Mouse (Mus musculus) kidney, adult 8-10 months (tissue): Measurements from ENCODE around the gene S100pbp.

Experiments
- DNase-seq, 2 experiments: peaks; one replicate each; pipeline ENCODE4 v3.0.0; 2022

The S100pbp gene

DNA sequence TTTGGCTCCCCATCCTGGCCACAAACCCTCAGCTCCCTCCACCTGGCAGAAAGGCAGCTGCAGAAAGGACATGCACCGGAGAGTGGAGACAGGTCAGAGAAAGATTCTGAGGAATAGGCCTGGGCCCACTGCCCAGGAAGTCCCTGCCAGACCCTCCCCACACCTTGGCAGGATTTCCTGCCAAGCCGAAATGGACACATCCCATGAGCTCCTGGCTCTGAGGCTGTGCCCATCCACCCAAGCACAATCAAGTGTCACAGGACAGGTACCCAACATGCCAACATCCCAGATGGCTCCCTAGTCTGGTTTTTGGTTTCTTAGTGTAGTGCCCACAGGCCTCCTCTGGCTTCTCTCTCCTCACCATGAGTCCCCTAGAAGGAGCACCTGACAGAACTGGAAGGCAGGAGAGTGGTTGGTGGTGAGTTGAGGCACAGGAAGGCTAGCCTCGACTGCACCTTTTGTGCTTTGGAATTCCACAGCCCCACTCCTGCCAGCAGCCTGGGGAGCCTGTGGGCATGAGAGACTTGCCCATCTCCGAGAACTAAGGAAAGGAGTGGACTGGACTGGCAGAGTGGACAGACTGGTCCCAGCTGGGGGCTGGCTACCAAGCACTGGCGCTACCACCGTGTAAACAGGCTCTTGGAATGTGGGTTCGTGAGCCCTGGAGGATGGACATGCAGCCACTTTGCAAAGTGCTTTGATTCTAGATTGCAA, 31.0 kb upstream of the S100pbp start:
- DNase-seq, result no peak

GRCm38 (mm10) chr4:129219198-129219597, 29.7 kb upstream of the S100pbp start:
- DNase-seq, result no peak

GRCm38 (mm10) chr4:129218569-129219175, 29.1 kb upstream of the S100pbp start:
- no peak for DNase-seq

GRCm38 (mm10) chr4:129212486-129212885, 23.0 kb upstream of the S100pbp start:
- peak in 1 of 2 experiments; percentile 48 for DNase-seq

DNA sequence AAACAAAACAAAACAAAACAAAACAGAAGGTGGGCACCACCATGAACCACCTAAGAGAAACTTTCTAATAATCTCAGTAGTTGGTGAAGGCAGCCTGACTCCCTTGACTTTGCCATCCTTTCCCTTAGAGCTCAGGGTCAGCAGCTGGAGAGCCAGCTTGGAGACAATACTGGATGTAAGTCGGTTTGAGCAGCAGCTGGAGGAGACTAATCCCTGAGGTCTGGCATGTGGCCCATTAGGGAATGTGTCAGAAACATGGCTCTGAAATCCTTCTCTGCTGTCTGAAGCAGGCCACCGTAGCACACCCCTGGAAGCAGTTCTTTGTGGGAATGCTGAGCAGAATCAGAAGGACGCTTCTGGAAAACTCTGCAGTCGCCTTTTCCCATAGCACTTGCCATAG, 21.9 kb upstream of the S100pbp start:
- no peak for DNase-seq

DNA sequence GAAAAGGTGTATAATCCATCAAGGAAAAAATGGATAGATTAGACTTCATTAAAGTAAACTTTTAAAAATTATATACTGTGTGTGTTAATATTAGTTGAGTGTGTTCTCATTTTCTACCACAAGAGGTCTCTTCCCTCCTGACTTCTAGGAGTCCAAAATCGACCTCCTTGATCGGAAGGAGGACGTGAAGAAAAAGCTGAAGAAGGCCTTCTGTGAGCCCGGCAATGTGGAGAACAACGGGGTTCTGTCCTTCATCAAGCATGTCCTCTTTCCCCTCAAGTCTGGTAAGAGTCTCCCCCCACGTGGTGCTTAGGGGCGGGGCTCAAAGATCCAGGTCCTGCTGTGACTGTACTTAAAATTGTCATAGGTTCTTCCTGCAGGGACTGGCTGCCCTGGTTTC, 20.0 kb upstream of the S100pbp start:
- DNase-seq, result no peak

DNA sequence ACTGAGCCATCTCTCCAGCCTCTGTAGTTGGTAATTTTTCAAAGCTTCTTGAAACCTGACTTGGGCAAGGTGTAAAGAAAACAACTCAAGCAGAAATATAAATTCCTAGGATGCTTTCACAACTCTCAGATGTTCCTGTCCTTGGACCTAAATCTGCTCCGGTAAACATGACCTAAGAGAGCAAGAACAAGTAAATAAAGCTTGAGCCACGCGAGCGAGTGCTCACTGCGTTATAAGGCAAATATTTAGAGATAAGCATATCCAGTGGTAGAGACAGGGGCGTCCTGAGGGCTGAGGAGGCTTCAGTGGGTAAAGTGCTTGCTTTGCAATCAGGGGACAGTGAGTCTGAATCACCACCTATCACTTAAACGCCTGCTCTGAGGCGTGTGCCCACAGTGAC, 17.3 kb upstream of the S100pbp start:
- DNase-seq, result no peak

DNA sequence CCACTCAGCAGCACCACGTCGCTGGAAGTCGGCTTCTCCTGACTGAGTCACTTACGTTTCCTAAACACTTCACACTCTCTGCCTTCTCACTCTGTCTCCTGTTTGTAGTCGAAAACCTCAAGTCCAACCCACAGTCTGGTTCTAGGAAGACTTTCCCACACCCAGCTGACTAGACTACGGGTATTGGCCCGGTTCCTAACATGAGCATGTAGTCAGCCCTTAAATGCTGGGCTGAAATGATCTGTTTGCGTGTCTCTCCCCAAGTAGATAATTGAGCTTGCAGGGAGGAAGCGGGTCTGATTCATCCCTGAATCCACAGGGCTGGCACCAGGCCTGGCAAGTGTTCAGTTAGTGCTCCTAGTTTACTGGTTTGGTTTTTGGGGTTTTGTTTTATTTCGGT, 15.1 kb upstream of the S100pbp start:
- no peak for DNase-seq

DNA sequence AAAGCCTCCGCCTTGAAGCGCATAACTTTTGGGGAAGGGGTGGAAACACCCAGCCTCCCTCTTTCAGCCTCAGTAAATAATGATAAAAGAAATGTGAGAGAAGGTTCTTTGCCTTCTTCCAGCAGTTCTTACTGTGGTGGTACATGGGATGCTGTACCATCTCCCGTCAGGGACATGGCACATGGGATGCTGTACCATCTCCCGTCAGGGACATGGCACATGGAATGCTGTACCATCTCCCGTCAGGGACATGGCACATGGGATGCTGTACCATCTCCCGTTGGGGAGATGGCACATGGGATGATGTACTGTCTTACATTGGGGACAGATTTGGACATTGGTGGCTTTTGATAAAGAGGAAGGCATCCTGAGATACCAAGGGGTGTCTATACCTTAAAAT, 8.0 kb upstream of the S100pbp start:
- DNase-seq, result no peak

DNA sequence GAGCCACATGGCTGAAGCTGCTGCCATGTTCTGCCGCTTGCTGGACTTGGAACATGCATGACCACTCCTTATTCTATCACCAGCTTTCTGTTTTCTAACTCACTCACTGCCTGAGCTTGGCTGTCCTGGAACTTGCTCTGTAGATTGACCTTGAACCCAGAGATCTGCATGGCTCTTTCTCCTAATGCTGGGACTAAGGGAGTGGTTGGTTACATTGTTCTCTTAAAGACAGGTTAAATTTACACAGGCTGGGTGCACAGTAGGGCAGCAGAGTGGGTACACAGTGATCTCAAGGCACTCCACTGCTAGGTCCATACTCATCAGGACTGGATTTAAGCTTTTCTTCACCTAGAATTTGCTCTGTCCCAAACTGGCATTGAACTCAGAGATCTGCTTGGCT, 4.8 kb upstream of the S100pbp start:
- DNase-seq, result no peak

DNA sequence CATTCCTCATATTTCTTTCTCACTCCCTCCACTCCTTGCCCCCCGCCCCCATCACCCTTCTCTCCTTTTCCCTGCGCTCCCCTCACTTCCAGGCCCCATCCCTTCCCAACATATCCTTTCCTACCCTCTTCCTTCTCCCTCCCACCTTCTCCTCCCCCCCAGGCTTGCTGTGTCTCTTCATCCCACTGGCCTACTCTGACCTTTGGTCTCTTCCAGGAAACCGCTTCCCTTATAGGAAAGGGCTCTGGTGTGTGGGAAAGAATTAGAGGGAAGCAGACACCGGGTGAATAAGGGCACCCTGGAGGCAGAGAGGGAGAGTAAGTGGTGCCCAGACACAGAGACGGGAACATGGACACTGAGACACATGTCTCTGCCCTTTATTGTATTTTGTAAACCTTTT, 2.2 kb upstream of the S100pbp start:
- DNase-seq, result no peak

GRCm38 (mm10) chr4:129190538-129190937, 1.0 kb upstream of the S100pbp start:
- DNase-seq, result no peak

DNA sequence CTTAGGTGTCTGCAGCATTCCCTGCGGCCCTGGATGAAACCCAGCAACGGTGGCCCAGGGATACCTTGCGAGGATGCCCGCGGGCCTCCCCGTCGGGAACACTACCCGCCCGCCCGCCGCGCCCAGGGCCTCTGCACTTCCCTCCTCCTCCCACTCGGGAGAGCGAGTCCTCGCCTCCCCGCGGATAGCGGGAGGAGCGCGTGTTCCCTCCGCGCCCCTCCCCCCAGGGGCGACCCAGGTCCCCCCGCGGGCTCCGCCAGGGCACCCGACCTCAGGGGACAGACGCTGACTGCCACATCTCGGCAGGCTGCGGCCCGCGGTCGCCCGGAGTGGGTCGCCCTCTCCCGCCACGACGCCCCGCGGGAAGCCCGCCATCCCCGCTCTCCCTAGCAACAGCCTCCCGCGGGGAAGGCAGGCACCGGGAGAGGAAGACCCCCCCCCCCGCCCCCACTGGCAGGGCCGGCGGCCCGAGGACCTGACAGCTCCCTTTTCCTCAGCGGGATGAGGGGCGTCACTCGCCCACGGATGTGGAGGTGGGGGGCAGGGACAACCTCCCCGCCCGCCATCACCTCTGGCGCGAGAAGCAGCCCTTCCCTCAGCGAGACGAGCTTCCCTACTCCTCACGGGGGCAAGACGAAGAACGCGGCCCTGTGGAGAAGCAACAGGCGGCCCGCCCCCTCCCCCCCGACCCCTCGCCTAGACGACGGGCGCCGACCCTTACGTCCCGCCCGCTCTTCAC, 555 bp downstream of the S100pbp start:
- peak; percentile 36 to 38 for DNase-seq

DNA sequence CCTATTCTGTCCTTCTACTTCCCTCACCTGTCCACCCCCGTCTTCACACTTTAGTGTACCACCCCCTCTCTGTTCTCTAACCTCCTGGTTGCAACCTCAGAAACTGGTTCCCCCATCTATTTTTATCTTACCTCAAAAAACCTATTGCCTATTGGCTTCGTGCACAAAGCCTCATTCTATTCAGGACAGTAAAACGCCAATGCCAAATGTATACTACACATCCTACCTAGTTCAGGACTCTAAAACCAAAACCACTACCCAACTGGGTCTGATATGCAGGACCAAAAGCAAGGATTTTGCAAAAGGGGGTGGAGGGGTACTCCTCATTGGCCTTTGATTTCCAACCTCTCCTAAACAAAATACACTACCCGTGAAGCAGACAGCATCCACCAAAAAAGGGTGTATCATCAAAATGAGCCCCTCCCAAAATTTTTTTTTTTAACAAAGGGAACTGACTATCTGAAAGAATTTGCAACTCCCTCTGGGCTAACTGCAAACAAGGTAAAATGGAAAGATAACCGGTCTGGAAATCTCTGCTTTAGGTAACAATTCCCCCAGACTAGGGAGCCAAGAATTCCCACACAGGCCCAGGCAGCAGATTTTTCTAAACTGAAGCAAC, 1.4 kb downstream of the S100pbp start:
- DNase-seq, result no peak

DNA sequence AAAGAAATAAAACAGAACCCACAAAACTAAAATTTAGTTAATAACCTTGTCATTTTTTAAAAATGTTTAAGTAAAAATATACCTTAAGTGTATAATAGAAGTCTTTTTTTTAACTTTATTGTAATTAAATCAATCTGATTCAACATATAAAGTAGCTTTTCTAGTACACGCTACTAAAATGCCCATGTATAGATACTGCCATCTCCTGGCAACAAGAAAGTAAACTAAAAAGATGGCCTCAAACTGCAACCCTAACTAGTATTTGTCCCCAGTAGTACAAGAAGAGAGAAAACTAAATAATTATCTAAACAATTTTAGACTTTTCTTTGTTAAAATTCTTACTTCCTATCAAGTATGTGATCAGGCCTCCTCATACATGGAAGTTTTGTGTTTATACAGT, 10.0 kb downstream of the S100pbp start:
- DNase-seq, result no peak

GRCm38 (mm10) chr4:129172529-129172928, 17.0 kb downstream of the S100pbp start:
- DNase-seq, result no peak

DNA sequence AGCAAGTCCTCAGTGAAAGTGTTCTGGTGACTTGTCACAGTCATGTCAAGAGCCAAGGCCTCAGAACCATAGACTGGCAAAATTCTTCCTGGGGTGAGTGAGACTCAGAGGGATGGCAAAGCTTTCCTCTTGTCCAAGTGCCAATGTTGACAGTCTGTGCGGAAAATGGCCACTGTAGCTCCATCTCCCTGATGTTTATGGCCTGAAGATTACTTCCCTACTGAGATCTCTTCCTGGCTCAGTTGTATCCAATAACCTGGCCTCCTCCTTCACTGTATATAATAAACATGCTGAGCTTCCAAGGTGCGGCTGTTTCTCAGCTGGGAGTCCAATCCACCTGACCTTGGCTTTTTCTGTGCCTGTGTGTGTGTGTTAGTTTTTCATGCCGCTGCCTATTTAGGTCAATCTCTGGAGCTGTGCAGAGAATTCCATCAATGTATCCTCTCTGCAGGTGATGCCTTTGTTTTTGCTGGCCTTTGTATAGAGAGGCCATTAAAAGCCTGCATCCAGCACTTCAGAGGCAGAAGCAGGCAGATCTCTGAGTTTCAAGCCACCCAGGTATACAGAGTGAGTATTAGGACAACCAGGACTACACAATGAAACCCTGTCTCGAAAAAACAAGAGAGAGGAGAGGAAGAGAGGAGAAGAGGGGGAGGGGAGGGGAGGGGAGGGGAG, 27.8 kb downstream of the S100pbp start:
- no peak for DNase-seq

DNA sequence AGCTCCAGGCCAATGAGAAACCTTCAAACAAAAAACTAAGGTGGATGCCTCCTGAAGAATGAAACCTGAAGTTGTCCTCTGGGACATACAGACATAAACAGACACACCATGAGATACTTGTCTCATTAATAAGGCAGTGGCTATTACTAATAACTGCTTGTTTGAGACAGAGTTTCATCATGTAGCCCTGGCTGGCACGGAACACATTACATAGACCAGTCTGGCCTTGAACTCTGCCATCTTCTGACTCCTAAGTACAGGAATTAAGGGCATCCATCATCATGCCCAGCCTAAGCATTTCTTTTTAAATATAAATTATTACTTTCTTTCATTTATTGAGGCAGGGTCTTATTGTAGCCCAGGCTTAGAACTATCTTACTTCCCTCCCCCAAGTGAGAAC, 28.5 kb downstream of the S100pbp start:
- no peak for DNase-seq

DNA sequence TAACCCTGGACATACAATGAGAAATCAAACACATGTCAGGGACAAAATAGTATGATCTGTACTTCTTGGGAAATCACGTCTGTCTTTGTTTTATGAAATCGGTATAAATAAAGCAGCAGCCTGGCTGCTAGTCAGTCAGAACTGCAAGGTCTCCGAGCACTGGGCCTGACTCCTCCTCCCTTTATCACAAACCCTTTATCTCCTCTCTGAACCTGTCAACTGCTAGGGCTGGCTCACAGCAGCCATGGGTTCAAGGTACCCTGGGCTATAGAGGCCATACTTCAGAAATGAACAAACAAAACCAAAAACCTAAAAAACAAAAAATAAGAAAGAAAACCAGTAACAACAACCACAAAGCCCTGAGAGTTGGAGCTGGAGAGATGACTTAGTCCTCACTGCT, 31.0 kb downstream of the S100pbp start:
- DNase-seq, result no peak

DNA sequence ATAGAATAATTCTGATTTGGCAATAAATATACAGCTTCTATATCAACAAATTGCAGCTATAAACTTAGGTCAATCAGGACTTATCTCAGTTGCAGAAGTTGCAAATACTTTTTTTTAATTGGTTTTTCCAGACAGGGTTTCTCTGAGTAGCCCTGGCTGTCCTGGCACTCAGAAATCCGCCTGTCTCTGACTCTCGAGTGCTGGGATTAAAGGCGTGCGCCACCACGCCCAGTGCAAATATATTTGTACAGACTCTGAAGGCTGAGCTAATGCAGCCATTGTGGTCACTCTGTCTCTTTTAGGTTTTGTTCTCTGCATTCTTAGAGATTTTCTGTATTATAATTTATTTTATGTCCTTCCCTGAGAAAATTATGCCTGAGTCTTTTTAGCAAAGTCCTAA, 32.0 kb downstream of the S100pbp start:
- DNase-seq, result no peak

- DNase-seq, result peak; percentile 46 to 52
Observed at GRCm38 (mm10) chr4:129151276-129151811, 38.2 kb downstream of the S100pbp start.

GRCm38 (mm10) chr4:129149321-129149720, 40.2 kb downstream of the S100pbp start:
- no peak for DNase-seq

DNA sequence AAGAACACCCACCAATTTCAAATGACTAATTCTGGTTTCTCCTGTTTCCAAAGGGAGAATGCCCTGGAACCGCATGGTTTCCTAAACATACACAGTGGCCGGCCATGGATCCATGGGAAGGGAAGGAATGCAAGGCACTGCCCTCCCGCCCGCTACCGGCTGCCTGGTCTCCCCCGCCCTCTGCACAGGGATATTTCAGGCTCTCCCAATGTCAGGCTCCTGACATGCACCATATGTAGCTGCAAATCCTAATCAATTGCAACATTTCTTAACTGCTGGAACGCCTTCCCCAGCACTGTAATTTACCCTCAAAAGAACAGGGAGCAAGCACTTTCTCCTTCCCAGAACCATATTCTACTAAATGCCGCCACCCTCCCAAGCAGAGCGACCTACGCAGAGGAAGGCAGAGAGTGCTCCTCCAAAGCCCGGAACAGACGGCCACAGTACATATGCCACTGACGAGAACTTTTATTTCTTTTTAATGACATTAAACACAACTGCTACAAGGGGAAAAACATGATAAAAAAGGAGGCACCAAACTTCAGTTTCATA, 41.9 kb downstream of the S100pbp start:
- no peak for DNase-seq
